Mouse (Mus musculus) intestine, embryonic 14.5 days (tissue): ENCODE data around the gene Pate2. TPM values are rescaled to one million over a fixed set of nuclear protein-coding genes. Genes with fewer than 3 reads are reported as not detected.
"Not testable (repeated sequence)": the region's sequence is repeated elsewhere in the genome, so short reads cannot be mapped to it uniquely, and the experiment has no call there.

Source experiments
- ATAC-seq: fragments of 200-750 bp; cut with Nextera tagmentation; replicated peaks from 2 replicates; pipeline ENCODE4 v1.8.0; 2017; ENCODE audit warnings: low read depth, moderate number of reproducible peaks, moderate TSS enrichment, moderate library complexity; ENCODE audit not compliant: low FRiP score, low TSS enrichment
- DNase-seq: peaks from one replicate; pipeline ENCODE4 v3.0.0-alpha.2; 2018; ENCODE audit warnings: low spot score
- H3K27ac ChIP-seq: fragments of 300-500 bp; sonication (generic); 2 replicates; pipeline ENCODE4 v1.5.1; 2014; ENCODE audit warnings: low read depth, mild to moderate bottlenecking, control low read depth
- H3K27me3 ChIP-seq: fragments of 300-500 bp; sonication (generic); replicated peaks from 2 replicates; pipeline ENCODE4 v1.6.1; 2014; ENCODE audit warnings: low read length, control low read depth; ENCODE audit not compliant: control insufficient read depth, insufficient read depth
- H3K36me3 ChIP-seq: fragments of 300-500 bp; sonication (generic); 2 replicates; pipeline ENCODE4 v1.6.1; 2014; ENCODE audit warnings: low read length, control low read depth; ENCODE audit not compliant: control insufficient read depth, insufficient read depth
- H3K4me1 ChIP-seq: fragments of 300-500 bp; sonication (generic); replicated peaks from 2 replicates; pipeline ENCODE4 v1.6.1; 2014; ENCODE audit warnings: low read length, control low read depth, mixed read lengths; ENCODE audit not compliant: control insufficient read depth, insufficient read depth
- H3K4me2 ChIP-seq: fragments of 300-500 bp; sonication (generic); 2 replicates; pipeline ENCODE4 v1.6.1; 2014; ENCODE audit warnings: low read length
- H3K4me3 ChIP-seq: fragments of 300-500 bp; sonication (generic); 2 replicates; pipeline ENCODE4 v1.5.1; 2014; ENCODE audit warnings: low read depth, low read length, control low read depth, mixed read lengths
- H3K9ac ChIP-seq: fragments of 300-500 bp; sonication (generic); 2 replicates; pipeline ENCODE4 v1.6.1; 2014; ENCODE audit warnings: mild to moderate bottlenecking, low read length
- H3K9me3 ChIP-seq: fragments of 300-500 bp; sonication (generic); 2 replicates; pipeline ENCODE4 v1.6.1; 2016; ENCODE audit warnings: low read length, control low read depth; ENCODE audit not compliant: control insufficient read depth
- WGBS: fragments of 180-500 bp; shearing (Covaris S2); extraction: QIAGEN DNeasy Blood & Tissue Kit; methylation state at CpG from one replicate; pipeline ENCODE4 v1.1.7; 2014; 5-methylcytosine and 5-hydroxymethylcytosine counted together
- polyA plus RNA-seq: library from polyadenylated mRNA; unstranded; fragments of >200 nt; fragmentation: Nextera tagmentation; extraction: Ambion mirVana; gene quantifications from 2 replicates; pipeline ENCODE4 v1.2.1, GENCODE M21; 2014

Pate2 gene
- polyA plus RNA-seq, 1 experiment from 2014 or later = 0.43 TPM

DNA sequence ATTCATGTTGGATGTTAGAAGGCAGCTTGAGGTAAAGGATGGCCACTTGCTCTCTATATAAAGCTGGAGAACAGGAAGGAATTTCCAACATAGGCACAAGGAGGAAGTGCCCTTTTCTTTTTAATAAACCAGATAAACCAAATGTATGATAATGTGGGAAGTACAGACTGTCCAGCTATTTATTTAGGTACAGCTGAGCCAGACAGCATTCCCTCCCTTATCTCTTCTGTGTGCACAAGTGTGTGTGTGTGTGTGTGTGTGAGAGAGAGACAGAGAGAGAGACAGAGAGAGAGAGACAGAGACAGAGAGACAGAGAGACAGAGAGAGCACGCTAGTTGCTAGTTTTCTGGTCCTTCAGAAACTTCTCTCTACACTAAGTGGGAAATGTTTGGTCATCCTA lies 41.8 kb downstream of the Pate2 start, which contains the start of gene Pate4:
Gene Pate4, minus strand, starts transcription at position 101 of the 400 bp plus-strand sequence.
- Histone ChIP-seq H3K27ac (no peak within 1 kb of the TSS), H3K9ac (no peak within 1 kb of the TSS), H3K36me3 (no peaks in the 10 kb centered on the region), H3K4me2 (no peak within 1 kb of the TSS), H3K9me3 (no peaks in the 10 kb centered on the region), H3K4me1 (no peaks in the 10 kb centered on the region), H3K4me3 (no peak within 1 kb of the TSS), H3K27me3 (no peaks in the 10 kb centered on the region)
- DNase-seq (no peak), ATAC-seq (no peak)
- WGBS = 77% methylated on average over 1 of the region's 1 CpGs

GRCm38 (mm10) chr9:35614005-35614404 lies 43.9 kb downstream of the Pate2 start:
- 23% methylated on average over 2 of the region's 2 CpGs for WGBS
- H3K9me3 ChIP-seq = no peaks in the 10 kb centered on the region
- no peak overlapping the region for H3K4me3 ChIP-seq
- H3K4me2 ChIP-seq = no peak overlapping the region
- ATAC-seq (no peak), DNase-seq (no peak)
- no peak overlapping the region for H3K27ac ChIP-seq
- H3K4me1 ChIP-seq = no peaks in the 10 kb centered on the region
- H3K27me3 ChIP-seq = no peaks in the 10 kb centered on the region
- H3K36me3 ChIP-seq = no peaks in the 10 kb centered on the region
- H3K9ac ChIP-seq = no peak overlapping the region

DNA sequence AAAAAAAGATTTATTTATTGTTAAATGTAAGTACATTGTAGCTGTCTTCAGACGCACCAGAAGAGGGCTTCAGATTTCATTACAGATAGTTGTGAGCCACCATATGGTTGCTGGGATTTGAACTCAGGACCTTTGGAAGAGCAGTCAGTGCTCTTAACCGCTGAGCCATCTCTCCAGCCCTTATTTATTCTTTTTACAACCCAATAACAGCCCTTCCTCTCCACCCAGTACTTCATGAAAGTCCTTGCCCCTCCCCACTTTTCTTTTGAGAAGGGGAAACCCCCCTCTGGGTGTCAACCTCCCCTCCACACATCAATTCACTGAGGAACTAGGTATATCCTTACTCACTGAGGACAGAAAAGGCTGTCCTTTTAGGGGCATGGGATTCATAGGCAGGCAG lies 46.7 kb downstream of the Pate2 start:
- not testable (repeated sequence) for H3K4me1 ChIP-seq, H3K9me3 ChIP-seq, ATAC-seq, H3K27me3 ChIP-seq, H3K4me3 ChIP-seq, H3K27ac ChIP-seq, H3K36me3 ChIP-seq, H3K4me2 ChIP-seq, H3K9ac ChIP-seq, DNase-seq
- 64% methylated on average over 2 of the region's 2 CpGs for WGBS

DNA sequence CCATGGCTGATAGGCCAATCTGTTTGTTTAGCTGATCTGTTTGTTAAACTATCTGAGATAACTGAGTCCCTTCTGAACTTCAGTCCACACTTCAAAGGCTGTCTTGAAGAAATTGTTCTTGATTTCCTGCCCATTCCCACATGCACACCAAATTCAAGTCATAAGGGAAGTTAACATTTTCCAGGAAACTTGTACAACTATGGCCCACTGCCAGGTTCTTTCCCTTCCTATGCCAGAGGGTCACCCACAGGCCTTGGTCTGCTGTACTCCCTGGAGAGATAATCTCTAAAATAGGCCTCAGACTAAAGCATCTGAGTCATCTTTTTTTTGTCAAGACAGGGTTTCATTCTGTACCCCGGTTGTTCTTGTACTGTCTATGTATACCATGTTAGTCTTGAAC lies 62.9 kb downstream of the Pate2 start:
- H3K27me3 ChIP-seq = no peaks in the 10 kb centered on the region
- no peak overlapping the region for H3K4me2 ChIP-seq
- H3K4me1 ChIP-seq = no peaks in the 10 kb centered on the region
- WGBS = 88% methylated on average over 1 of the region's 1 CpGs
- H3K9me3 ChIP-seq = no peaks in the 10 kb centered on the region
- H3K4me3 ChIP-seq = no peak overlapping the region
- no peak for ATAC-seq
- DNase-seq = no peak
- no peaks in the 10 kb centered on the region for H3K36me3 ChIP-seq
- H3K27ac ChIP-seq = no peak overlapping the region
- no peak overlapping the region for H3K9ac ChIP-seq

- Histone ChIP-seq H3K9ac (no peak within 1 kb of the TSS), H3K36me3 (no peaks in the 10 kb centered on the region), H3K9me3 (no peaks in the 10 kb centered on the region), H3K4me1 (no peaks in the 10 kb centered on the region), H3K27me3 (no peaks in the 10 kb centered on the region), H3K27ac (no peak within 1 kb of the TSS), H3K4me2 (no peak within 1 kb of the TSS), H3K4me3 (no peak within 1 kb of the TSS)
- ATAC-seq (no peak), DNase-seq (no peak)
- 83% methylated on average over 1 of the region's 1 CpGs for WGBS
Observed at GRCm38 (mm10) chr9:35648102-35648501, 78.0 kb downstream of the Pate2 start, which contains the start of gene Pate3. Pate3 (minus strand) TSS chr9:35648202.

GRCm38 (mm10) chr9:35673557-35673956 lies 103.5 kb downstream of the Pate2 start:
- no peak overlapping the region for H3K4me2 ChIP-seq
- no peaks in the 10 kb centered on the region for H3K4me1 ChIP-seq
- 83% methylated on average over 2 of the region's 2 CpGs for WGBS
- H3K9ac ChIP-seq = no peak overlapping the region
- no peak for ATAC-seq
- H3K27me3 ChIP-seq = no peaks in the 10 kb centered on the region
- no peaks in the 10 kb centered on the region for H3K36me3 ChIP-seq
- no peak overlapping the region for H3K4me3 ChIP-seq
- no peak for DNase-seq
- no peaks in the 10 kb centered on the region for H3K9me3 ChIP-seq
- no peak overlapping the region for H3K27ac ChIP-seq

DNA sequence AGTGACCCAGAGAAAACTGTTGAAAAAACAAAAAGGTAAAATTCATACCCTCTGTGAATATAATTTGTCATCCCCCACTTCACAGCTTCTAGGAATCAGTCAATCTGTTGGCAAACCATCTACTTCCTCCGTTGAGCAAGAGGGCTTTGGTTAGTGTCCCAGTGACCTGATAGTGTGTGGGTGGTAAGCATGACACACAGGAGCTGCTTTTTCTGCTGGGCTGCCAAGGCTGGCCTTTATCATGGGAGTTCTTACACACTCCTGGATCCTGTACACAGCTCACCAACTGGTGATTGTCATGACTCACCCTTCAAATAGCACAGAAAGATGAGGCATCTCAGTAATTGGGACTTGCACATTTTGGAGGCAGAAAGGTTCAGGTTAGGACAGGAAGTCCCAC lies 116.9 kb downstream of the Pate2 start, which contains the start of gene Pate1:
Gene Pate1, minus strand, starts transcription at position 378 of the 400 bp plus-strand sequence.
- Histone ChIP-seq H3K4me2 (no peak within 1 kb of the TSS), H3K4me1 (no peaks in the 10 kb centered on the region), H3K36me3 (no peaks in the 10 kb centered on the region), H3K27ac (no peak within 1 kb of the TSS), H3K4me3 (no peak within 1 kb of the TSS), H3K9ac (no peak within 1 kb of the TSS), H3K9me3 (no peaks in the 10 kb centered on the region), H3K27me3 (no peaks in the 10 kb centered on the region)
- DNase-seq = no peak
- 41% methylated on average over 1 of the region's 1 CpGs for WGBS
- no peak for ATAC-seq

DNA sequence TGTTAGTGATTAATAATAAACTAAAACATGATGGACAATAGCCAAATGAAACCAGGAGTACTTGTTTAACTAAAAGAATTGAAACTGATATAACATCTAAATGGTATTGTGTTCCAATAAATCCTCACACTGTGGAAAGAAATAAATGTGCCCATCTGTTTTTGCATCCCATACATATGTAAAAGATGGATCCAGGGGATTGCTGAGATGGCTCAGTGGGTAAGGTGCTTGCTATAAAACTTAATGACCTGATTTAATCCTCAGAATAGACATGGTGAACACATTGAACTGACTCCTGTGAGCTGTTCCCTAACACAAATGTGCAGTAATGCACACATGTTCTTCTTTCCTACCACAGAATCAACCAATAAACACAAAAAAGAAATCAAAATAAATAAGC lies 121.8 kb downstream of the Pate2 start:
- no peak overlapping the region for H3K4me3 ChIP-seq
- H3K9me3 ChIP-seq = no peaks in the 10 kb centered on the region
- H3K27ac ChIP-seq = no peak overlapping the region
- H3K9ac ChIP-seq = no peak overlapping the region
- no peaks in the 10 kb centered on the region for H3K36me3 ChIP-seq
- H3K27me3 ChIP-seq = no peaks in the 10 kb centered on the region
- H3K4me1 ChIP-seq = no peaks in the 10 kb centered on the region
- DNase-seq (no peak), ATAC-seq (no peak)
- H3K4me2 ChIP-seq = no peak overlapping the region

- H3K36me3 ChIP-seq = no peaks in the 10 kb centered on the region
- no peaks in the 10 kb centered on the region for H3K27me3 ChIP-seq
- H3K4me3 ChIP-seq = no peak overlapping the region
- no peaks in the 10 kb centered on the region for H3K4me1 ChIP-seq
- no peak overlapping the region for H3K9ac ChIP-seq
- DNase-seq = no peak
- H3K9me3 ChIP-seq = no peaks in the 10 kb centered on the region
- no peak overlapping the region for H3K4me2 ChIP-seq
- ATAC-seq = no peak
- no peak overlapping the region for H3K27ac ChIP-seq
Observed at GRCm38 (mm10) chr9:35707265-35707664, 137.2 kb downstream of the Pate2 start.
